Mouse (Mus musculus) CH12.LX (cell line): ENCODE results near the gene Atp5mpl.

Source experiments
- CTCF ChIP-seq, 2 experiments: IDR thresholded peaks in 1 of 2; conservative IDR thresholded peaks in 1 of 2; 2 replicates each; pipeline ENCODE4 v1.5.1; 2011 to 2012; ENCODE audit warnings: low read depth in 2 of 2, low read length in 2 of 2, improper control_type of control experiment in 1 of 2, inconsistent platforms in 1 of 2, mild to moderate bottlenecking in 1 of 2, moderate library complexity in 1 of 2
- GABPA ChIP-seq: IDR thresholded peaks from 2 replicates; pipeline ENCODE4 v1.6.1; 2012; ENCODE audit warnings: low read depth, low read length, improper control_type of control experiment, inconsistent platforms; ENCODE audit not compliant: insufficient replicate concordance
- MEF2A ChIP-seq: IDR thresholded peaks from 2 replicates; pipeline ENCODE4 v1.6.1; 2014; ENCODE audit warnings: low read depth, mild to moderate bottlenecking, inconsistent platforms, low read length, improper control_type of control experiment, borderline replicate concordance
- POLR2A ChIP-seq: IDR thresholded peaks from 2 replicates; pipeline ENCODE4 v1.6.1; 2011; ENCODE audit warnings: low read depth, mild to moderate bottlenecking, improper control_type of control experiment, low read length
- SMC3 ChIP-seq: IDR thresholded peaks from 2 replicates; pipeline ENCODE4 v1.6.1; 2011; ENCODE audit warnings: low read depth, low read length, improper control_type of control experiment
- USF1 ChIP-seq: IDR thresholded peaks from 2 replicates; pipeline ENCODE4 v1.6.1; 2014; ENCODE audit warnings: low read depth, mild to moderate bottlenecking, inconsistent platforms, low read length, improper control_type of control experiment
- ZMIZ1 ChIP-seq: IDR thresholded peaks from 2 replicates; pipeline ENCODE4 v1.6.1; 2012; ENCODE audit warnings: low read depth, mild to moderate bottlenecking, inconsistent platforms, low read length, improper control_type of control experiment

- no peak for TF ChIP-seq CTCF (conservative IDR thresholded peaks at IDR 0.05 in 1 of 2, IDR thresholded peaks at IDR 0.05 in 1 of 2; ENCODE audit: low read depth in 2 of 2, low read length in 2 of 2)
- no peak for TF ChIP-seq USF1
- no peak for TF ChIP-seq GABPA
- TF ChIP-seq SMC3: no peak
- TF ChIP-seq MEF2A: no peak
- TF ChIP-seq POLR2A: no peak
- no peak for TF ChIP-seq ZMIZ1
These were observed 4.5 kb upstream of the Atp5mpl start, which contains the start of gene Tdrd9 for GRCm38 (mm10) chr12:111971231-111971686.
